Mouse (Mus musculus) E14TG2a.4 (cell line): ENCODE data around the gene Hjurp.

Experiments used
- H3K27me3 ChIP-seq: 2 replicates; pipeline ENCODE4 v1.6.1; 2014; ENCODE audit warnings: low read length, control low read depth; ENCODE audit not compliant: insufficient read depth
- H3K36me3 ChIP-seq: 2 replicates; pipeline ENCODE4 v1.6.1; 2014; ENCODE audit warnings: low read length, control low read depth; ENCODE audit not compliant: insufficient read depth
- H3K4me1 ChIP-seq: replicated peaks from 2 replicates; pipeline ENCODE4 v1.6.1; 2014; ENCODE audit warnings: low read depth, low read length, control low read depth
- H3K4me3 ChIP-seq: replicated peaks from 2 replicates; pipeline ENCODE4 v1.5.1; 2014; ENCODE audit warnings: mild to moderate bottlenecking, low read length
- H3K9me3 ChIP-seq: 2 replicates; pipeline ENCODE4 v1.6.1; 2014; ENCODE audit warnings: low read length, control low read depth
- CTCF ChIP-seq: conservative IDR thresholded peaks from 2 replicates; pipeline ENCODE4 v1.5.1; 2014; ENCODE audit warnings: low read length
- NANOG ChIP-seq: IDR thresholded peaks from 2 replicates; pipeline ENCODE4 v1.6.1; 2014; ENCODE audit warnings: borderline replicate concordance, low read length, mixed read lengths
- POU5F1 ChIP-seq: IDR thresholded peaks from 2 replicates; pipeline ENCODE4 v1.6.1; 2014; ENCODE audit warnings: low read length, borderline replicate concordance

Gene Hjurp

DNA sequence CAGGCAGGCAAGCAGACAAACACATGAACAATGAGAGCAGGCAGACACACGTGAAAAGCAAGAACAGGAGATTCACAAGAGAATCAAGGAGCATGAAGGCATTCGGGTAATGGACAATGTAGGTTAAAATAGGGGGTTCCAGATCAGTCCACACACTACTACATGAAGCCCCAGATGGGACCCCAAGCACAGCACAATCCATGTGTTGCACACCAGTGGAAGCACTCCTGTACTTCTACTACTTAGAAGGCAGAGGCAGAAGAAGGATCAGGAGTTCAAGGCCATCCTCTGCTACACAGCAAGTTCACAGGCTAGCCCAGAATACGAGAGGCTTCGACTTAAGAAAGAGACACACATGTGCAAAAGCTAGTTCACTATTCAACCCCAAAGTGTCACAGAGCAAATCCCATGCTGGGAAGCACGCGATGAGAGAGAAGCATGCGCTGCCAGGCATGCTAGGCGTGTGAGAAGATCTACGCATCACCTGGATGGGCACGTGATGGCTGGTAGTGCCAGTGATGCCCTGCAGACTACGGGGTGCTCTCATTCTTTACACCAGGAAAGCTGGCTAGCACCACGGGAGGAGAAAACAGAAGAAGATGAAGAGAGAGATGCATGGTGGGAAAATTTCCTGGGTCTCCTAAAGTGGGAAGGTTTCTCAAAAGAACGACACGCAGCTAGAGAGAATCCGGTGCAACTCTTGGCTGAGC is 8.9 kb upstream of the Hjurp start:
- Histone ChIP-seq H3K9me3 (peaks cover 13% of the 10 kb centered on the region; the same call in 1 of the 2 replicates), H3K27me3 (peaks cover 15% of the 10 kb centered on the region), H3K4me1 (peaks cover 12% of the 10 kb centered on the region), H3K4me3 (no peak overlapping the region), H3K36me3 (no peaks in the 10 kb centered on the region)
- TF ChIP-seq CTCF (no peak), POU5F1 (no peak), NANOG (no peak)

GRCm38 (mm10) chr1:88285652-88286051 is 8.2 kb upstream of the Hjurp start:
- no peaks in the 10 kb centered on the region for H3K36me3 ChIP-seq
- H3K27me3 ChIP-seq = peaks cover 15% of the 10 kb centered on the region
- no peak for TF ChIP-seq POU5F1
- TF ChIP-seq CTCF = no peak
- no peak for TF ChIP-seq NANOG
- no peak overlapping the region for H3K4me3 ChIP-seq
- peaks cover 16% of the 10 kb centered on the region; the same call in 1 of the 2 replicates for H3K9me3 ChIP-seq
- H3K4me1 ChIP-seq = peaks cover 12% of the 10 kb centered on the region

DNA sequence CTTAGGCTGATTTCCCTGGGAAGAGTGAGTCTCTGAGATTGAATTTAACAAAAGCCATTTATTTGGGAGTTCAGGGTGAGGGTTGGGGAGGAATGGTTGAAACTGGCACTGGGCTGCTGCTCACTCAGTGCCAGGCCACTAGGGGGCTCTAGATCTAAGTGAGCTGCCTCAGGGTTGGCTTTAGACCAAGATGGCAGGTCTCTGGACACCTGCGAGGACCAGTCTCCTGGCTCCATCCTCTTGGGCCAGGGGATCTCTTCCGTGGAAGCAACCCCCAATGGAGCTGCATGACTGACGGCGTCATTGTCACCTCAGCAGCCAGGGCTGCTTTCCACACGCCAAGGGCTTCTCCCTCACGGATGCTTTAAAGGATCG is 7.5 kb upstream of the Hjurp start:
- Histone ChIP-seq H3K4me1 (peaks cover 12% of the 10 kb centered on the region), H3K4me3 (no peak overlapping the region), H3K27me3 (peaks cover 15% of the 10 kb centered on the region), H3K9me3 (peaks cover 22% of the 10 kb centered on the region; the same call in 1 of the 2 replicates), H3K36me3 (no peaks in the 10 kb centered on the region)
- TF ChIP-seq NANOG (no peak), CTCF (peak; percentile 99), POU5F1 (no peak)

DNA sequence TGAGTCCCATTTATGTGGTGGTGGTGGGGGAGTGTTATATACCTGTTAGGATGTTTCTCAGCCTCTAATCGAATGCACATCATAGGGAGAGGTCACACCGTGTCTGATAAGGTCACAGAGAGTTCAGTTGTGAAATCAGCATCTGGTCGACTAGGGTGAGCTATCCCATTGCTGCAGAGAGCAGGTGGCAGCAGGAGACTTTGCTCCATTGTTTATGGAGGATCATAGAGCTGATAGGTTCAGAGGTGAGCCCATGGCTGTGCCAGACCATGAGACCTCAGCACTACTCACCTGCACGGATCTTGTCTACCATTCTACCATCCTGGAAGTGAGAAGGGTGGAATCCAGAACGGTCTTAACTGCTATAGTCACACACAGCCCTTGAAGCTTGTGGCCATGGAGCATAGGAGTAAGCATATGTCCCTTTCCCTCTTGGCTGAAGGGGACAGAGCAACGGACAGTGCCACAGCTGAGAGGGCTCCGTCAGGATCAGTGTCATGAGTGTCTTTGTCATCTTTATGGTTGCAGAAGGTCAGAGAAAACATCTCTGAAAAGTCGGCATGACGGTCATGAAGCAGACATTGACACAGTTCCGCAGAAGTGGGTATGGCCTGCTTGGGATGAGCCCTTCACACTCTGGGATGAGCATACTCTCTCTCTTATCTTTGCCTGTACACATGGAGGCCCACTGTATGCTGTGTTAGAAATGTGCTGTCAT is 7.0 kb upstream of the Hjurp start:
- H3K27me3 ChIP-seq = peaks cover 15% of the 10 kb centered on the region
- no peaks in the 10 kb centered on the region for H3K36me3 ChIP-seq
- H3K9me3 ChIP-seq = peaks cover 23% of the 10 kb centered on the region; the same call in 1 of the 2 replicates
- H3K4me1 ChIP-seq = peaks cover 13% of the 10 kb centered on the region
- no peak for TF ChIP-seq POU5F1
- TF ChIP-seq CTCF = no peak
- no peak for TF ChIP-seq NANOG
- H3K4me3 ChIP-seq = no peak overlapping the region

DNA sequence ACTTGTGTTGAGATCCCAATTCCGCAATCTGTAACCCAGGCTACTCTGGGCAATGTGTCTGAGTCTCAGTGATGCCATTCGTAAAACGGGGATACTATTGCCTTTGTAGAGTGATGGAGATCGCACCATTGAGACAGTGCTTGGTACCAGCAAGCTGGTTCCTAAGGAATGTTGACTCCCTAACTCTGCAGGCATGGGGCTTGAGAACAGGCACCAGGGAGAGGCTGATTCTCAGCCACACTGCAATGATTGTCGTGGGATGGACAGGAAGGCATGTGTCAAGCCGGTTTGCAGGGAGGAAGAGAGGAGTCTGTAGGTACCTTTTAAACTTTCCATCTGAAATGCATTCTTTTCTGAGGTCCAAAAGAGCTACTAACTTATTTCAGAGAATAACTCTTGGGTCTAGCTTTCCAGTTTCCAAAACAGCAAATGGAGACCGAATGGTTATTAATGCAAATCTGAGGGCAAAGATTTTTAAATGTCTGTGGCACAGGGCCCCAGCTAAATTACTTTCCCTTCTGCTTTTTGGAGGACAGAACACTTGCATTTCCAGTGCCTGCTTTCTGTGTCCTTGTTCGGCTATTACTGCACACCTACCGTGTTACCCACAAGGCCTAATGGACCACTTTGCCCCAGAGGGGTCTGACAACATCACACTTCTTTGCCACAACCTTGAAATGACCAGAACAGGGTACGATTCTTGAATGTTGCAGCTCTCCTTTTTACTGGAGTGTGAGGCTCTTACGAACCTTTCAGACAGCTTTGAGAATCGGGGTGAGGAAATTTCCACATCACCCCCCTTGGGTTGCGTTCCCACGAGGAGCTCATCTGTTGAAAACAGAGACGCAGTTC is 6.2 kb upstream of the Hjurp start:
- Histone ChIP-seq H3K36me3 (no peaks in the 10 kb centered on the region), H3K9me3 (peaks cover 23% of the 10 kb centered on the region; the same call in 1 of the 2 replicates), H3K4me1 (peaks cover 19% of the 10 kb centered on the region), H3K4me3 (no peak overlapping the region), H3K27me3 (peaks cover 15% of the 10 kb centered on the region)
- TF ChIP-seq NANOG (no peak), CTCF (no peak), POU5F1 (no peak)

DNA sequence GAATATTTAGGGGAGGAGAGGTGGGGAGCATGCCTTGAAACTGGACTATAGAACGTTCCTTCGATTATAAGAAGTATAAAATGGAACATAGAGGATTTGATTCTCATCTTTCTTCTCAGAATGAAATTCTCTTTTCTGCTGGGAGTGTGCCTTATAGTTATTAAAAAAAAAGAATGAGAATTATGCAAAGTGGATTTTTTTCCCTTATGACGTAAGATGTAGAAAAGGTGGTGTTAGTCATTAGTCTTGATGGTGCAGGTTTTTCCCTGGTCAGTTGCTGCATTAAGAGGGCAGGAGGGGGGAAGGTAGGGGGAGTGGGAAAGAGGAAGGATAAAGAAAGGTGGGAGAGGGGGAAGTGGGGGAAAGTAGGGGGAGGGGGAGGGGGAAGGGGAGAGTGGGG is 4.9 kb upstream of the Hjurp start:
- Histone ChIP-seq H3K9me3 (peaks cover 23% of the 10 kb centered on the region; the same call in 1 of the 2 replicates), H3K4me3 (no peak overlapping the region), H3K36me3 (no peaks in the 10 kb centered on the region), H3K4me1 (peaks cover 27% of the 10 kb centered on the region), H3K27me3 (peaks cover 15% of the 10 kb centered on the region)
- TF ChIP-seq CTCF (no peak), POU5F1 (no peak), NANOG (no peak)

GRCm38 (mm10) chr1:88280006-88280690 is 2.7 kb upstream of the Hjurp start:
- H3K36me3 ChIP-seq = peaks cover 10% of the 10 kb centered on the region
- peaks cover 24% of the 10 kb centered on the region for H3K9me3 ChIP-seq
- H3K4me3 ChIP-seq = no peak overlapping the region
- TF ChIP-seq NANOG = no peak
- TF ChIP-seq CTCF = no peak
- TF ChIP-seq POU5F1 = no peak
- H3K27me3 ChIP-seq = 0 out of 2 replicates have a peak, but pooled peaks cover 2% of the 10 kb centered on the region
- peaks cover 41% of the 10 kb centered on the region for H3K4me1 ChIP-seq
